Mouse (Mus musculus): Measurements from ENCODE around the gene Olfr433.

- TF ChIP-seq POLR2A (IDR thresholded peaks at IDR 0.05; ENCODE audit: insufficient read depth, low read length) (no peak), EP300 (IDR thresholded peaks at IDR 0.05; ENCODE audit: insufficient read depth, low read depth, low read length) (no peak), CTCF (IDR thresholded peaks at IDR 0.05; ENCODE audit: low read depth, low read length) (no peak)
Measured at GRCm38 (mm10) chr1:174048893-174049292, 8.4 kb downstream of the Olfr433 start, which contains the start of gene Olfr432.
